Mouse (Mus musculus) large intestine, adult 2 months (tissue): ENCODE results near the gene Rffl. TPM values are rescaled to one million over a fixed set of nuclear protein-coding genes. Genes with fewer than 3 reads are reported as not detected.
"Not testable (repeated sequence)": the region's sequence is repeated elsewhere in the genome, so short reads cannot be mapped to it uniquely, and the experiment has no call there.

Experiments
- DNase-seq: peaks from one replicate; pipeline ENCODE4 v3.0.0-alpha.2; 2012; ENCODE audit warnings: low read depth, low spot score
- WGBS: fragments of 180-500 bp; shearing (Covaris S2); methylation state at CpG from one replicate; pipeline ENCODE4 v1.1.7; 2018; 5-methylcytosine and 5-hydroxymethylcytosine counted together
- polyA plus RNA-seq: library from polyadenylated mRNA; depleted of rRNA; stranded (reverse); fragments of >200 nt; gene quantifications from 2 replicates; pipeline ENCODE4 v1.2.3, GENCODE M21; 2012

The Rffl gene
- polyA plus RNA-seq, 1 experiment = 9.4 TPM

DNA sequence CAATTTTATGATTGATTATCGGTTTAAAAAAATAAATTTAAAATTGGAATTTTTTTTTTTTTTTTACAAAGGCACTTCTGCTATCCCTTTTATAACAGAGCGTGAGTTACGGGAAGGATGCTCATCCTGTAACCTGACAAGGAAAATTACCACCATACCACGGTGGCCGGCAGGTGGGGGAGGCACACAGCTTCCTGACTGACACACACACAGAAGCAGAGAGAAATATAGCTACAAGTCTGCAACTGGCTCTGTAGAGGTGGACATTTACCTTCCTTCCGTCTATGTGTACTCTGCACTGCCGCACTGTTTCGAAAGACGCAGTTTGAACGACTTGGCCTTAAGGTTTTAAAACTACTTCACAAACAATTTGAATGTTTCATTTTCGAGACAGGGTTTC lies 18.9 kb downstream of the Rffl start:
- DNase-seq = no peak
- 83% methylated on average over 11 of the region's 11 CpGs for WGBS

DNA sequence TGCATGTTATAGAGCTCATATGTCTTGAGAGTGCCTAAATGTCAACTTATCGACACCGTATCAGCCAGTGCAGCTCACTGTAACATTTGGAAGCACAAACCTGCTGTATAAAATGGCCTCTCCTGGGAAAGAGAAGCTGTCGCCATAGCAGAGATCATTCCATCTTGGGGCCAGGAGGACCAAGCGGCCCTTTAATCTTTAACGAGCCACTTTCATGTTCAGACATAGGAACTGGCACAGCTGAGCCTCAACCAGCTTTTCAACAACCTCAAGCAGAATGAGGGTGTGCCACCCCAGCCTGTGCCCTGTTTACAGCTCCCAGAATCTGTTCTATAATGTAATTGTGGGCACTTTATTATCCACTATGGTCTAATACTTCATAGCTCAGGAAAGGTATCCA lies 20.8 kb downstream of the Rffl start:
- no peak for DNase-seq
- WGBS = 31% methylated on average over 5 of the region's 5 CpGs

- 75% methylated on average over 6 of the region's 6 CpGs for WGBS
- DNase-seq = no peak
These were observed 23.4 kb downstream of the Rffl start for GRCm38 (mm10) chr11:82847571-82848000.

DNA sequence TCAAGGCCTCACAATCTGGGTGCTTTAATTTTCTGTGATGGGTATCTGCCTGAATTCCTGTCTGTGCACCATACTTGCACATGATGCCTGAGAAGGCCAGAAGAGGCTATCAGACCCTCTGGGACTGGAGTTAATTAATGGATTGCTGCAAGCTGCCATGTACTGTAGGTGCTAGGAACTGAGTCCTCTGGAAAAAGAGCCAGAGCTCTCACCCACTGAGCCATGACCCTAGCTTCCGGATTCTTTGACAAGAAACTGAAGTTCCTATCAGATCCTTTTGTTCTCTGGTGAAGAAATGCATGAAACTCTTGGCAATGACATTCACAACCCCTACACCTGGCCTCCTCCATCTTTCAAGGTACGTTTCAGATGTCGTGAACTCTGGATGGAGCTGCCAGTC lies 24.1 kb downstream of the Rffl start:
- 93% methylated on average over 3 of the region's 3 CpGs for WGBS
- no peak for DNase-seq

DNA sequence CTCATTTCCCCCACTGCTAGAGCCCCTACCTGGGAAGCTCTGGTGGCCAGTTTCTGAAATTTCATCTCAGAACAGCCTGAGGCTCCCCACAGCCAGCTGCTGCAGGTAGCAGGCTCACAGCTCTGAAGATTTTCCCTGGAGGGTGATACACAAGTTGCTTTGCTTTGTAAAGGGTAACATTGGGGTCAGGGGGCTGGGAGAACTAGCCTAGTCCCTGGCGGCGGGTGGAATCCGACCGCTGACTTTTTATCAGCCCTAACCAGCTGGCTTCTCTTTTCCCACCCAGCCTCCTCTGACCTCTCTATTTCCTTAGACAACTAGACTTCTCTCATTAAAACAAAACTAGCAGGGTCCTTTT lies 25.0 kb downstream of the Rffl start:
- DNase-seq = no peak
- WGBS = 58% methylated on average over 4 of the region's 4 CpGs

DNA sequence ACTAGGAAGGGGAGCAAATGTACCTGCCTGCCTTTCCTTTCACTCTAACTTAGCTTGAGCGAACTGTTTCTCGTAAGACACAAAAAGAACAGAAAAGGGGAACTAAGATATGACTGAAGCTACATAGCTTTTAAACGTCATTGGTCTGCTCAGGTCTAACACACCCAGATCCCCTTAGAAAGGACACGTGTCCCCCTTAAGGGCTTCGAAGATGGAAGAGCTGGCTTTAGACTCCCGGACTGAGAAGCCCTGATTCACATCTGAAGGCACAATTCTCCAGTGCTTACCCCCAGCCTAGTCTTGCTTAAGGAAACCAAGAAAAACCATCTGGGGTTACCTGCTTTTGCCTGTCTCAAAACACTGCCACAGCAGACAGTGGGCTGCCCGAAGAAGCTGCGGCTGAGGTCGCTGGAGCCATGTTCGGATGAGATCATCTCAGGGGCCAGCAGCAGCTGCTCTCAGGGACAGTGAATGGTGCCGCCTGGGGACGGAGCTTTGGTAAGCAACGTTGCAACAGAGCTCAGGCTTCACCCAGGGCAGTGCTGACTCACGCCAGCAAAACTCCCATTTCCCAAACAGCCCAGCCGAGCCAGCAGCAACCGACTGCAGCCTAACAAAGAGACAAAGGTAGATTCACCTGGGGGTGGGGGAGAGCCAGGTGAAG lies 25.5 kb downstream of the Rffl start:
- 35% methylated on average over 16 of the region's 16 CpGs for WGBS
- no peak for DNase-seq

DNA sequence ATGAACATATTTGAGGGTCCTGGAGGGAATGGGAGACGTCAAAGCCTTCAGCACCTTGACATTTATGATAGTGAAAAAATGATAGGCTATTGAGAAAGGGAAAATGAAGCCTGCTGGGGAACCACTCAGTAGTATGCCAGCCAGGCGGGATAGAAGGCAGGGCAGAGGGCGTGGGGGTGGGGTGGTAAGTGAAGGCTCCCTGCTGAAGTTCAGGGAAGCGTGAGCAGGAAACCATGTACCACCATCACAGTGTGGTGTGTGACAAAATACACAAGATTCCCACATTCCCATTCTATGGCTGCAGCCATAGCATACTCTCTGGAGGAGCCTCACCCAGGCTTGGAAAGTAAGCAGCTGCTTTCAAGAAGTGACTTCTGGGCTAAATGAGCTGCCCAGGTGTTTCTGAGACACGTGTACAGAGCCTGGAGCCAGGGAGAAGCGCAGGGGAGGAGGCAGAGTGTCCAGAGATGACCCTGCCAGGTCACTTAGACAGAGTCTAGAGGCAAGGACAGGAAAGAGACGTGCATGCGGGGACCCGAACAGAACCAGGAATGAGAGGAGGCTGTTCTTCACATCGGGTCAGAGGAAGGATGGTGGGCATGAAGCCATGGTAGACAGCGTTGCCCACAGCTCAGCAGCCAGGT lies 26.1 kb downstream of the Rffl start:
- WGBS = 73% methylated on average over 11 of the region's 11 CpGs
- no peak for DNase-seq

GRCm38 (mm10) chr11:82838511-82838910 lies 32.5 kb downstream of the Rffl start:
- no peak for DNase-seq
- WGBS = 53% methylated on average over 5 of the region's 5 CpGs

GRCm38 (mm10) chr11:82837848-82838247 lies 33.2 kb downstream of the Rffl start:
- no peak for DNase-seq
- 82% methylated on average over 7 of the region's 7 CpGs for WGBS

- DNase-seq = no peak
- 41% methylated on average over 7 of the region's 7 CpGs for WGBS
These were observed 33.8 kb downstream of the Rffl start for GRCm38 (mm10) chr11:82837192-82837591.

DNA sequence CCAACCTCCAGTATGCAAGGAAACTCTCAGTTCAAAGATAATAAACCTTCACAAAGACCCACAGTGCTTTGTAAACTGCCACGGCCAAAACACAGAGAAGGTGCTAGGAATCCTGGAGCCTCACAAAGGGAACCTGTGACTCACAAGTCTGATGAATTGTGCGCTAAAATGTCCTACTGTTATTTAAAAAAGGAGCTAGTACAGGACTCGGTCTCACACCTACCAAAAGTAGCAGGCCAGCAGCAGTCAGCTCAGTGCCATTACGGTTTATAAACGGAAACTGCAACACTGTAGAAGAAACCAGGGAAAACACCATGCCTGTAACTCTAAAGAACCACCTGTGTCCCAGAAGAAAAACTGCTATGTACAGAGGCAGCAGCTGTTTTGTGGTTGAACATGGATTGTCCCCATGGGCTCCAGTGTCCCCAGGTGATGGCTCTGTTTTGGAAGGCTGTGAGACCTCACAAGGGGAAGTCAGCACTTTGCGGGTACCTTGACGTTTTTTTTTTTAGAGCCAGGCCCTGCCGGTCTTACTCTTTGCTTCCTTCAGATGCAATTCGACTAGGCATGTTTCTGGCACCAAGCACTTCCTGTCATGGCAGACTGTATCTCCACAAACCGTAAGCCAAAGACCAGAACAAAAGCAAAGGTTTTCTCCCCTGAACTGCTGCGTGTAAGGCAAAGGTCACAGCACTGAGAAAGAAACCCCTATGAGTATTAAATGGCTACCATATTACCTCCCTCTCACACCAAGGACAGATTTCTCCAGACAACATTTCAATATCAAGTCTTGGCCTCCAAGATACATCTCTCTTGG lies 35.2 kb downstream of the Rffl start:
- no peak for DNase-seq
- WGBS = 81% methylated on average over 11 of the region's 11 CpGs

DNA sequence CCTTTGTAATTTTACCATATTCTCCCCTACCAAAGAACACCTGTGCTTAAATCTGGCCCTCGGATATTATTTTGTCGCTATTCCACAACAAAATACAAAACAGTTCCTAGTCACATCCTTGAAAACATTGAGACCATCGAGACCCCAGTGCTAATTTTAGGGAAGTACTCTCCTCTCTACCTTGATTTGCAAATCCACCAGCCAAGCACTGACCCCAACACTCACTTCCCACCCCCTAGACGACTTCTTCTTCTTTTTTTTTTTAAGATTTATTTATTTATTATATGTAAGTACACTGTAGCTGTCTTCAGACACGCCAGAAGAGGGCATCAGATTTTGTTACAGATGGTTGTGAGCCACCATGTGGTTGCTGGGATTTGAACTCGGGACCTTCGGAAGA lies 36.7 kb downstream of the Rffl start:
- WGBS = 80% methylated on average over 7 of the region's 7 CpGs
- not testable (repeated sequence) for DNase-seq

- no peak for DNase-seq
- WGBS = 67% methylated on average over 8 of the region's 8 CpGs
These were observed 37.1 kb downstream of the Rffl start for GRCm38 (mm10) chr11:82833929-82834328.

DNA sequence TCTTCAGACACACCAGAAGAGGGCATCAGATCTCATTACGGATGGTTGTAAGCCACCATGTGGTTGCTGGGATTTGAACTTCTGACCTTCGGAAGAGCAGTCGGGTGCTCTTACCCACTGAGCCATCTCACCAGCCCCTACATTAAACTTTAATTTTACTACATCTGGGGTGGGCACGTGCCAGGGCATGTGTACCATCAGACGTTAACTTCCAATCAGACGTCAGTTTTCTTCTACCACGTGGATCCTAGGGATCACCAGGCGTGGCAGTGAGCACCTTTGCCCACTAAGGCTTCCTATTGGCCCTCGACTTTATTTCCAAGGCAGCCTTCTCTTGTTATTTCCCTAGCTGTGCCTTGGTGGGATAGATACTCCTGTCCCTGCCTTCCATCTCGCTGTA lies 38.6 kb downstream of the Rffl start:
- 81% methylated on average over 10 of the region's 10 CpGs for WGBS
- not testable (repeated sequence) for DNase-seq

DNA sequence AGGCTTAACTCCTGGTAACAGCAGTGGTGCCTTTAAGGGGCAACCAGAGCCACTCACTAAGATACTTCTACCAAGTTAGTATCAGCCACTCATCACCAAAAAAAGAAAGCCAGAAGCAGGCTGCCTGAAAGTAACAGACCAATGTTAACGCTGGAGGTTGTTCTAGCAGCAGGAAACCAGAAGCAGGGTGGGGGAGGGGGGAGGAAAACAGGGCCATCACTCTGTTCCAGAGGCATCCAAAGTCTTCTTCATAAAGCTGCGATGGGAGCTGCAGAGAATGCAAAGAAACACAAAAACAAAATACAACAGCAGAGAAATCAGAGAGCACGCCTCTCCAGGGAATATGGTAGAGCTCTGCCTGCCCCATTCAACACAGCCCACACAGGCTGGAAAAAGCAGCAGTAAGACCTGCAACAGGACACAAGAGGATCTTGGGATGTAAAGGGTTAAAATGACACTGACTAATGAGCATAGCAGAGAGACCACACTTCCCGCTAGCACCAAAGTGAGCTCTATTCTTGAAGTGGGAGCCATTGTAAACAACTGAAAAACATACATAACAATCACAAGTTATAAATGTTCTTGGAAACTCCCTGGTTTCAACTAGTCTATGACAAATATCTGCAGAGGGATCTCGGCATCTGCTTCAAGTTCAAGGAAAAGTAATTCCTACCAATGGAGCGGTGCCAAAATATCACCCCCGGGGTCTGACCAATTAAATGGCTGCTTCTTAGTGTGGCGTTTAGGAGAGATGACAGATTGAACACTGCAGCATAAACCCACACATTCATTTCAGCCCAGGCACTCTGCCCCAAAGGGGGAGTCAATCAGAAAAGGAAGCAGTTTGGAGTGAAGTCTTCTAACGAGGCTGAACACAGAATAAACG lies 39.8 kb downstream of the Rffl start:
- no peak for DNase-seq
- 61% methylated on average over 10 of the region's 10 CpGs for WGBS

DNA sequence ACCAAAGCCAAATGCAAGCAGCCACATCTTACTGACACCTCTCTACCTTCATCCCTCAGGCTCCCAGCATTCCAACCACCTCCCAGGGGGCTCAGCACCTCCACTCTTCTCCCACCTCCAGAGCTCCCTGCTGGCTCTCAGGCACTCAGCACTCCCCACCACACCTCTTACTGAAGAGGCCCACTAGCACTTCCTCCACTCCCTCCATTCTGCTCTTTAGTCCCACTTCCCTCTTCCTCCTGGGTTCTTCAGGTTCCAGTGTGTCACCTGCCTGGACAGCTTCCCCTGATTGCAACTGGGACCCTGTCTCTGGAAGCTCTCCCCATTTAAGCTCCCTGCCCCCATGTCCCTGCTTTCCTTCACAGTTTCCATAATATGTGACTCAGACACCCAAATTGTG lies 44.2 kb downstream of the Rffl start:
- DNase-seq = no peak

- peak; percentile 31 for DNase-seq
- 52% methylated on average over 13 of the region's 13 CpGs for WGBS
These were observed 50.1 kb downstream of the Rffl start for GRCm38 (mm10) chr11:82820788-82821456.

GRCm38 (mm10) chr11:82819350-82819749 lies 51.7 kb downstream of the Rffl start:
- 62% methylated on average over 4 of the region's 4 CpGs for WGBS

GRCm38 (mm10) chr11:82808485-82808884 lies 62.5 kb downstream of the Rffl start:
- WGBS = 85% methylated on average over 5 of the region's 5 CpGs
- no peak for DNase-seq

More at GRCm38 (mm10) chr11:82819350-82819749, 51.7 kb downstream of the Rffl start:
- DNase-seq = peak; percentile 32
